Mouse (Mus musculus) left cerebral cortex, adult 2 months (tissue): Measurements from ENCODE around the gene Grhl3. TPM values are rescaled to one million over a fixed set of nuclear protein-coding genes. Genes with fewer than 3 reads are reported as not detected.

Experiments
- DNase-seq, 2 experiments: peaks; one replicate each; pipeline ENCODE4 v3.0.0; 2021 to 2022; ENCODE audit warnings: low spot score in 2 of 2, mixed read lengths in 1 of 2; ENCODE audit errors: extremely low spot score in 1 of 2
- H3K27ac ChIP-seq: fragments of 200-600 bp; 2 replicates; pipeline ENCODE4 v1.8.1; 2022
- H3K4me3 ChIP-seq: fragments of 200-600 bp; 2 replicates; pipeline ENCODE4 v1.8.1; 2022
- CTCF ChIP-seq: fragments of 200-600 bp; IDR thresholded peaks from 2 replicates; pipeline ENCODE4 v1.8.1; 2022; ENCODE audit warnings: antibody characterized with exemption, mild to moderate bottlenecking, moderate library complexity
- intact Hi-C: fragments of 180-260 bp; cut with DNase I; formaldehyde crosslinking; loops from one replicate; pipeline ENCODE4 v1.15.1; 2025
- microRNA-seq, 2 experiments: library from miRNA; unstranded; fragments of <30 nt; microRNA quantifications; one replicate each; pipeline ENCODE4 v1.2.0; 2021
- total RNA-seq, 2 experiments: library from RNA; stranded (reverse); gene quantifications; 2 replicates each; pipeline ENCODE4 v1.2.3; 2021

Grhl3 gene
- total RNA-seq, 2 experiments from 2014 or later = 0.86 to 1.5 TPM

- Histone ChIP-seq H3K4me3 (peak overlapping the region; percentile 81), H3K27ac (peak overlapping the region; percentile 90)
- intact Hi-C loops = loop anchor here (1.0 to 10.0 kb wide), 3 partner anchors 61 to 429 kb away; partner anchors contain the start of genes Fuca1 and Srrm1
- no peak for TF ChIP-seq CTCF
- no peak for DNase-seq
Observed at GRCm38 (mm10) chr4:135495397-135495791, 78.0 kb downstream of the Grhl3 start.

- Histone ChIP-seq H3K4me3 (peak within 1 kb of the TSS; percentile 81), H3K27ac (peak within 1 kb of the TSS; percentile 90)
- intact Hi-C loops = loop anchor here (1.0 to 10.0 kb wide), 3 partner anchors 60 to 430 kb away; partner anchors contain the start of genes Fuca1 and Srrm1
- DNase-seq = peak; percentile 81 to 87
- TF ChIP-seq CTCF = peak; percentile 69
Observed at GRCm38 (mm10) chr4:135494521-135495396, 78.7 kb downstream of the Grhl3 start, which contains the start of the genes Stpg1 and Nipal3. Gene Stpg1, plus strand, starts transcription at chr4:135494790. Gene Nipal3, minus strand, starts transcription at chr4:135495038.

- TF ChIP-seq CTCF = no peak
- peak; percentile 28 to 36 for DNase-seq
- peak overlapping the region; percentile 41 for H3K27ac ChIP-seq
- intact Hi-C loops = loop anchor here (2.0 to 10.0 kb wide), 2 partner anchors 59 to 431 kb away; partner anchors contain the start of gene Fuca1
- H3K4me3 ChIP-seq = peak overlapping the region; percentile 81
Observed at GRCm38 (mm10) chr4:135493691-135494520, 79.5 kb downstream of the Grhl3 start.

GRCm38 (mm10) chr4:135493271-135493670, 80.2 kb downstream of the Grhl3 start:
- peak overlapping the region; percentile 81 for H3K4me3 ChIP-seq
- DNase-seq = no peak
- intact Hi-C loops = loop anchor here (10.0 kb wide), 1 partner anchor 432 kb away; the partner anchor contains the start of gene Fuca1
- no peak overlapping the region for H3K27ac ChIP-seq
- TF ChIP-seq CTCF = no peak

Small RNA genes within 50 kb of the gene (microRNA-seq; reads per million reads assigned to microRNA genes)
- gene Gm25317 = 0 reads per million in 2 experiments

Other genes starting within 250 kb of the Grhl3 start
- gene Srrm1, start 220.3 kb downstream of the Grhl3 start, total RNA-seq = 100 to 1,000 TPM; 133 to 139 TPM
- 1 to 10 TPM in 1 of 2 experiments, under 1 TPM in 1; 0.65 to 1.6 TPM for gene Ncmap, start 175.4 kb downstream of the Grhl3 start, total RNA-seq
- 10 to 100 TPM; 24.4 to 30.8 TPM for gene Rcan3, start 139.8 kb downstream of the Grhl3 start, total RNA-seq
- gene Stpg1, start 78.8 kb downstream of the Grhl3 start, total RNA-seq = 1 to 10 TPM in 1 of 2 experiments, under 1 TPM in 1; 0.57 to 1.7 TPM
- 10 to 100 TPM; 93.9 to 94.9 TPM for gene Nipal3, start 78.6 kb downstream of the Grhl3 start, total RNA-seq
- under 1 TPM; 0.16 to 0.25 TPM for gene Ifnlr1, start 112.7 kb upstream of the Grhl3 start, total RNA-seq
- gene Il22ra1, start 154.5 kb upstream of the Grhl3 start, total RNA-seq = under 1 TPM in 1 of 2 experiments, not detected in 1; 0.14 TPM
- gene Myom3, start 186.1 kb upstream of the Grhl3 start, total RNA-seq = 1 to 10 TPM in 1 of 2 experiments, under 1 TPM in 1; 0.96 to 1.4 TPM